Mouse (Mus musculus): ENCODE measurements around the gene Prr5. TPM values are rescaled to one million over a fixed set of nuclear protein-coding genes. Genes with fewer than 3 reads are reported as not detected.

Prr5 gene
- total RNA-seq, 2 experiments from 2014 or later, result 11.4 to 16.3 TPM

DNA sequence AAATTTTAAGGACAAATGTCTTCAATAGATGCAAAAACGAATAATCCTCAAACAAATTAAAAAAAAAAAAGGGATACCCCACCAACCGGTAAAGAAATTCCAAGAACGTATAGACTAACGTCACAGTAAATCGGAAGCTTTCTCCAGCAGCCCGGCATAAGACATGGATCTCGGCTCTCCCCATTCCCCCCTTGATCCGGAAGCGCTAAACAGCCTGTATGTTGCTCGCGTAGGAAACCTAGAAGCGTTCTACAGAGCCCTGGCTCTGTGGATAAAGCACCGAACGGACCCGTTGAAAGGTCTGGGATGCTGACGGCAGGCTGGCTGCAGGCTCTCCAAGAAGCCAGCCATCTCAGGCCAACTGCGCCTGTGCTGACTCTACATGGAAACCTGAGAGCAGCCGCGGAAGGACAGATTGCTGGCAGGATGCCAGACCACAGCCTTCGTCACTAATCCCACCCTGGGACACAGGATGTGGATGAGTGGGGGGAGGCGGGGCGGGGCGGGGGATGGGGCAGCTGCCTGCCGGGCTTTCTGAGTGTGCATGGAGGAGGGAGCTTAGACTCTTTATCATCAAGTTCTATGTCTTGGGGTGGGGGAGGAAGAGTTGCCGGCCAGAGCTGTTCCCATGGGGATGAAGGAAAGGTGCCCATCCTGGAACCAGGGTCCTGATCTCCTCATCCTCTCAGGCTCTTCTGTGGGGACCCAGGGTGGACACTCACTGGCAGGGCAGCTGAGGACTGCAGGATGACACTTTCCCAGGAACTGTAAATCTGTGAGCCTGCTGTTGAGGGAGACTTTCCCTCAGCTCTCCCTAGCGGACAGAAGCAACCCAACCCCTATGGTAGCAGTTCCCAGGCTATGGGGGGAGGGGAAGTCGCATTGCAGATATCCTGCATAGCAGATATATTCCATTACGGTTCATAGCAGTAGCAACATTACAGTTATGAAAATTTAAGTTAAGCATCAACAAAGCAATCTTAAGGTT lies 15.1 kb upstream of the Prr5 start:
- intact Hi-C loops (cut with DNase I), result no loop called here
- DNase-seq (ENCODE audit: extremely low spot score in 1 of 2, low spot score in 2 of 2), result peak; percentile 74 to 92

GRCm38 (mm10) chr15:84654975-84655374 lies 14.4 kb upstream of the Prr5 start:
- DNase-seq (ENCODE audit: extremely low spot score in 1 of 2, low spot score in 2 of 2), result no peak
- intact Hi-C loops (cut with DNase I), result no loop called here

- peak in 1 of 2 experiments; percentile 15 for DNase-seq (ENCODE audit: extremely low spot score in 1 of 2, low spot score in 2 of 2)
- intact Hi-C loops (cut with DNase I), result no loop called here
Measured at GRCm38 (mm10) chr15:84656689-84657088, 12.7 kb upstream of the Prr5 start.

DNA sequence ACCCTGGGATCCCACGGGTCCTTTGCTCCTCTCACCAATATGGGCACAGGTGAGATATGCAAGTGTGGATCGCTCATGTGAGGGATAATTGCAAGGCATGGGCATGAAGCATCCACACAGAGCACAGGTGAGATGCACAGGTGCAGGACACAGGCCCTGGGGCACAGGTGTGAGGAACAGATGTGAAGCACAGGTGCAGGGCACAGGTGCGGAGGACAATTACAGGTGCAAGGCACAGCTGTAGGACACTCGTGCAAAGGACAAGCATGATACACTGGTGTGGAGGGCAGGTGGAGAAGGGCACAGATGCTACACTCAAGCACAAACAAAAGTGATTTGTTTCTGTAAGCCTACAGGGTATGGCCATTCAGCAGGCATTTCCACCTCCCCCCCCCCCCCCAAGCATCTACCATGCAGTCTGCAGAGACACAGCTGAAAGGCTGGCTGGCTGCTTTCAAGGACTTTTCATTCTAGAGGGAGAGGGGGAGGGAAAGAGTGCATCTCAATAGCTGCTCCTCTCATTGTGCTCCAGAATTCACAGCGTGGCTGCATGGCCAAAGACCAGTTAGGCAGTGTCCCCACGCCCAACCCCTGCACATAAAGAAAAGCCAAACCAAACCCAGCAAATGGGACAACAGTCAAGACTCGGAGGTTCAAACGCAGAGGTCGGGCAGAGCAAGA lies 11.9 kb upstream of the Prr5 start:
- intact Hi-C loops (cut with DNase I), result no loop called here
- no peak for DNase-seq (ENCODE audit: extremely low spot score in 1 of 2, low spot score in 2 of 2)

DNA sequence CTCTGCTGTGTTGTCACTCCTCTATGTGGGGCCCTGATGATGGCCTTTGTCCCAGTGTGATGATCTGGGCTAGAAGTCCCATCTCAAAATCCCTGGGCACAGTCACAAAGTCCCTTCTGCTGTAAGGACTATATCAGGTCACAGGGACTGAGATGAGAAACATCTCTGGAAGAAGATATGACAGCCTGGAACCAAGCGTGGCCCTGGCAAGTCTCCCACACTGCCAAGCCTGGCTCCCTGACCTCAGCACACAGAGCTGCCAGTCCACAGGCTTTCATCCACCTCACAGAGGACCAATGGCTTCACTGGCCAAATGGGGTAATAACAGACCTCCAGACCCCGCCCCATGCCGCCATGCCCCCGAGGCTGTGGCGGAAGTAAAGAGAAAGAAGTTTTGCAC lies 10.8 kb upstream of the Prr5 start:
- intact Hi-C loops (cut with DNase I), result no loop called here

DNA sequence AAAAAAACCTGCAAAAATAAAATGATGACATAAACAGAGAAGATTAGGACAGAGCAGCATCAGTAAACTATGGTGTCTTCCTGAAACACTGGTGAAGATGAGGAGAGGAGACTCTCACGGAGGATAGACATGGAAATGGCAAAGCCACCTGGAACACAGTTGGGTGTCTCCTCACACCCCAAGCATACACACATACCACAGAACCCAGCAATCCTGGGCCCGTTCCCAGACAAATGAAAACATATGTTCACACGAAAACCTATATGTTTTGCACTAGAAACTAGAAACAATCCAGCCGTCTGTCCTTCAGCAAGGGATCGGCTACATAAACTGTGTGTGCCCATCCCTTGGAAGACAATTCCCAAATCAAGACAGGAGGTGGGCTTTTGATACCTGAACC lies 9.6 kb upstream of the Prr5 start:
- DNase-seq (ENCODE audit: extremely low spot score in 1 of 2, low spot score in 2 of 2), result peak in 1 of 2 experiments; percentile 18
- intact Hi-C loops (cut with DNase I), result no loop called here

More for the DNA sequence above, 10.8 kb upstream of the Prr5 start:
- no peak for DNase-seq (ENCODE audit: extremely low spot score in 1 of 2, low spot score in 2 of 2)

GRCm38 (mm10) chr15:84661274-84661673 lies 8.1 kb upstream of the Prr5 start:
- DNase-seq (ENCODE audit: extremely low spot score in 1 of 2, low spot score in 2 of 2), result peak in 1 of 2 experiments; percentile 17
- intact Hi-C loops (cut with DNase I), result no loop called here

DNA sequence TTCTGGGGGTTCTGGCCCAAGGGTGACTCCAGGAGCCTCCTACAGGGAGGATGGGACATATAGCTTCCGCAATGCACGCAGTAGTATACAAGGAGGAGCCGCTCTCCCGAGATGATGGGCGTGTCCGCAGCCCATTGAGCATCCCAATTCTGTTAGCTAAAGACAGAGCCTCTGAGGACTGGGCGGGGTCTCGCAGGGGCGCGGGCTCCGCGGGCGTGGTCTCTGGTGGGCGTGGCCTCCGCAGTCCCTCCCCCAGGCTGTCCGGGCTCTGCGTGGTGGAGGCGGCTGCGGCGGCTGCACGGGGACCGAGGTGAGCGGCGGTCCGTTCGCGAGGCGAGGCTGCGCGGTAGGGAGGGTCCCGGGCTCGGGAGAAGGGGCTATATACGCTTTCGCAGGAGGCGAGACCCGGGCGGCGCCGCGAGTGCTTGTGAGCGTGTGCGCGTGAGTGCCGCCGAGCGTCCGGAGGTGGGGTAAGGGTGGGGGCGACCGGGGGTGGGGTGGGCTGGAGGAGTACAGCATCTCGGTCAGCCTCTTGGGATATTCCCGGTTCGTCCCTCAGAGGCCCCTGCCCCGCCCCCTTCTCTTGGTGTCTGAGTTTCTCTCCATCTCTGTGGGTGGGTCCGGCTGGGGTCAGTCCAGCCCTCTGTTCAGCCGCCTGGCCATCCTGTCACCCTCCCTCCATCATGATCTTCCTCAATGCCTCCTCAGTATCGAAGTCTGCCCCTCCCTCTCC lies 6.3 kb upstream of the Prr5 start:
- intact Hi-C loops (cut with DNase I), result no loop called here
- peak; percentile 48 to 79 for DNase-seq (ENCODE audit: extremely low spot score in 1 of 2, low spot score in 2 of 2)

- intact Hi-C loops (cut with DNase I), result no loop called here
Measured at GRCm38 (mm10) chr15:84663685-84664060, 5.7 kb upstream of the Prr5 start.

DNA sequence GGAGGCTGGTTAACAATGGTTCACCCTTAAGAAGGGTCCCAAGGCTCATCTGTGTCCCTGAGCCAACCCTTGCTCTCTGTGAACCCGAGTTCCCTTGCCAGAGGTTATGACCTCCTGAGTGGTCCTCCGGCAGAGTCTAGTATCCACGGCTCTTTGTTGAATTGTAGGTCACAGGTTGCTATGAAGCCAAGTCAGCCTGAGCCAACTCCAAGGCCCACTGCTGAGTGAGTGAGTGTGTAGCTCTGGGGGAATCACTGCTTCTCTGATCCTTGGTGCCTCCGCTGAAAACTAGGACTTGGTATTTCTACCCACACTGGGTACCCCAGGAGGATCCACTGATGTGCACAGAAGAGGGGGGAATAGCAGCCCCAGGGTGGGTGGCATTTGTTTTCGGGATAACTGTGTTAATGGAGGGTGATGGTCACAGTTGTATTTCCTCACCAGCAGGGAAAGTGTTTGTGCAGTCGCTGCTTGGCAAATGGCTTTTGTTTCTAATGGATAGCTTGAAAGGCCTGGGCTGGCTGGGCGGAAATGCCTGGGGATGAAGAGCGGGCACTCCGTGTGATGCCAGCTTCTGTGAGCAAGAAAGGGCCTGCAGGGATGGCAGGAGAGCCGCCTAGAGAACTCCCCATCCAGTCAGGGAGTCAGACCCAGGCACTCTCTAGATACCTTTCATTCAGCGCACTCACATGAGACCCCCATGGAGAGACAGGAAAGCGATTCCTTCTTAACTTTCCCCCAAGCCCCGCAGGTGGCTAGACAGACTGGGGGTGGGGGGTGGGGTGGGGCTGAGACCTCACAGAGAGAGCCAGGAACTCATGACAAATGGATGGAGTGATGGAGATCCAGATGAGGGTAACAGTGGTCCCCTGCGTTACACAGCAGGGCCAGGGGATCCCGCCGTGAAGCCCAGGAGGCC lies 4.6 kb upstream of the Prr5 start:
- intact Hi-C loops (cut with DNase I), result no loop called here
- peak in 1 of 2 experiments; percentile 41 for DNase-seq (ENCODE audit: extremely low spot score in 1 of 2, low spot score in 2 of 2)

More at GRCm38 (mm10) chr15:84663685-84664060, 5.7 kb upstream of the Prr5 start:
- no peak for DNase-seq (ENCODE audit: extremely low spot score in 1 of 2, low spot score in 2 of 2)

DNA sequence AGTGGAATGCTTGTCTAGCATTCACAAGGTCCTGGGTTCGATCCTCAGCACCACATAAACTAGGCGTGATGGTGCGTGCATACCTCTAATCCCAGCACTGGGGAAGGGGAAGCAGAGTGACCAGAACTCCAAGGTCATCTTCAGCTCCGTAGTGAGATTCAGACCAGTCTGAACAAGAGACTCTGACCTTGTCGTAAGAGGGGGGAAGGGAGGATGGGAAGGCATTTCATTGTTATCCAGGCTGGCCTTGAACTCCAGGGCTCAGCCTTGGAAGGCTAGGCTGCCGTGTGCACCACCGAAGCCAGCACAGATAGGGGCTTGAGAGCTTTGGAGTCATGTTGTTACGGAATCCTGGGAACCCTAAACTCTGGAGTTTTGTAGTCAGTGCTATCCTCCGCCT lies 3.8 kb upstream of the Prr5 start:
- intact Hi-C loops (cut with DNase I), result no loop called here
- DNase-seq (ENCODE audit: extremely low spot score in 1 of 2, low spot score in 2 of 2), result no peak

- no peak for DNase-seq (ENCODE audit: extremely low spot score in 1 of 2, low spot score in 2 of 2)
- intact Hi-C loops (cut with DNase I), result no loop called here
Measured at GRCm38 (mm10) chr15:84666065-84666464, 3.4 kb upstream of the Prr5 start.

GRCm38 (mm10) chr15:84667601-84668000 lies 1.8 kb upstream of the Prr5 start:
- intact Hi-C loops (cut with DNase I), result no loop called here

GRCm38 (mm10) chr15:84669771-84670656 lies 594 bp downstream of the Prr5 start:
- intact Hi-C loops (cut with DNase I), result no loop called here

More at GRCm38 (mm10) chr15:84667601-84668000, 1.8 kb upstream of the Prr5 start:
- DNase-seq (ENCODE audit: extremely low spot score in 1 of 2, low spot score in 2 of 2), result no peak

GRCm38 (mm10) chr15:84670657-84671055 lies 1.2 kb downstream of the Prr5 start:
- DNase-seq (ENCODE audit: extremely low spot score in 1 of 2, low spot score in 2 of 2), result no peak
- intact Hi-C loops (cut with DNase I), result no loop called here

More at GRCm38 (mm10) chr15:84669771-84670656, 594 bp downstream of the Prr5 start:
- no peak for DNase-seq (ENCODE audit: extremely low spot score in 1 of 2, low spot score in 2 of 2)

DNA sequence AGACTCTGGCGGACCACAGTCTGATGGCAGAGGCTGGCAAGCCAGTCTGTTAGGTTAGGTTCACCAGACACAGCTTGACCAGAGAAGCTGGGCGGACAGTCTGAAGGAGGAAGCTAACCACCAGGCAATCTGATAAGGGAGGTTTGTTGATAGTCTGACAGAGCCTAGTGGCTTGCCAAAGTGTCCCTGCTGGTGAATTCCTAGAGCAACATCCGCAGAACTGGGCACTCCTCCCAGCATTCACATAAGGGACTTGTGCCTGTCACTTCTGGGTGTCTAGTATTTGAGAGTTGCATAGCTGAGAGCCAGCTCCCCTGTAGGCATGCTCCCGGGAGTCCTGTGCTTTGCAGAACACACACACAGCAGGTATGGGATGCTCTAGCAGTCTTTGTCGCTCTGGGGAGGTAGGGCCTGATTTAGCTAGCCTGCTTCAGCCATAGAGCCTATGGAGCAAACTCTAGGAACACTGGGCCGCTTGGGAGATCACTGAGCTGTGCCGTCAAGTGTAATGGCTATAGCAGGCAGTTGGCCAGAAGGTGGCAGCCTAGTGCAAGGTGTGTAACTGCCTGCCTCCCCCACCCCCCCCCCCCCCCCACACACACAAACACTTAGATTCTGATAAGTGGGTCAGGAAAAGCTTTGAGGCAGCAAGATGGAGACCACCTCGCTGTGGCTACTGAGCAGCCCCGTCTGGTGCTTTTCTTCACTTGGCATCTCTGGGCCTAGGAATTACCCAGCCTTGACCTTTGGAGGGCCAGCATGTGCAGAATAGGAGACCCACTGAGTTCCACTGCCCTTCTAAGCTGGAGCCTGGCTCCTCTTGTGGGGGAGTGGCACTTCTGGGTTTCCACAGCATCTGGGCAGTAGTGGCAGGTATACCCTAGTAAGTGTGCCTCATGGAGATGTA lies 2.2 kb downstream of the Prr5 start:
- peak in 1 of 2 experiments; percentile 75 for DNase-seq (ENCODE audit: extremely low spot score in 1 of 2, low spot score in 2 of 2)
- intact Hi-C loops (cut with DNase I), result no loop called here

Measured in left cerebral cortex, postnatal 10 days (tissue).